Mouse (Mus musculus) embryo, embryonic 10 days (tissue): ENCODE data around the gene Ndrg4.

Source experiments
- DNase-seq: peaks from one replicate; pipeline ENCODE4 v3.0.0-alpha.2; 2015; ENCODE audit warnings: low spot score

The Ndrg4 gene

DNA sequence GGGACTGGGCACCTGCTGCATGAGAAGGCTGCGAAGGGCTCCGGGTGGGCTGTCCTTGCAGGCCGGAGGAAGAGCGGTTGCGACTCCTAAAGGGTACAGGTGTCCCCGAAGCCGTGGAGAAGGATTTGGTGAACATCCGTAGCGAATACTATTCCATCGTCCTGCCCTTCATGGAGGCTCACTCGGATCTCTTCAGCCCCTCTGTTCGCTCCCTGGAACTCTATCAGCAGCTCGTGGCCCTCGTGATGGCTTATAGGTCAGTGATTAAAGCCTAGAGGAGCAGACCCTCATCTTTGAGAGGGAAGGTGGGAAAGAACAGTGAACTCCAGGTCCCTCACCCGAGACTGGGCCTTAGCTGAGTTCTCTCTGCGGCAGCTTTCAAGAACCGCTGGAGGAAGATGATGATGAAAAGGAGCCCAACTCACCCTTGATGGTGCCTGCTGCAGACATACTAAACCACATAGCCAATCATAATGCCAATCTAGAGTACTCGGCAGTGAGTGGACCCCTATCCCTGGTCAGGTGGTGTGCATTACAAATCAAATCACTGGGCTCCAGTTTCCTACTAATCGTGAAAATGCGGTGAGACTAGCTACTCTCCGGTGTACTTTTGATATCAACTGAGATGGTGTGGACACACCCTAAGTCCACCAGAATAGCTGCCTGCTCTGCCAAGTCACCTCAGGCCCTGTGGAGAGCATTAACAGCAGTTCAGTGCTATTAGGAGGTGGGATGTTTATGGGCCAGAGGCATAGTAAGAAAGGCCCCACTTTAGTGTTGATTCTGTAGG lies 40.0 kb downstream of the Ndrg4 start:
- DNase-seq: peak; percentile 15

DNA sequence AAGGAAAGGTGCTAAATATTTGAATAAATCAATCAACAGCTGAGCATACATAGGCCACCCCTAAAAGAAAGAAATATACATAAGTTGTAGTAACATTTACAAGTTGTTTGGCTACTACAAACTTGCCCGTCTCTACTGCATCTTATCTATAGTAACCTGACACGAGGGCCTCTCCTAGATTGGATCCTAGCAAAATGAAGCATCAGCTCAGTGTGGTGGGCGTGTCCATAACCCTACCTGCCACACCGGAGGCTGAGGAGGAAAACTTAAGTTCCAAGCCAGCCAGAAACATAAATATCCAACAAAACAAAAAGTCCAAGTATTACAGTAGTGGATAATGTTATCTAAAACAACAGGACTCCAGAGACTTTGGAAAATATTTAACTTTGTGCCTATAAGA lies 50.8 kb downstream of the Ndrg4 start:
- DNase-seq: no peak

DNA sequence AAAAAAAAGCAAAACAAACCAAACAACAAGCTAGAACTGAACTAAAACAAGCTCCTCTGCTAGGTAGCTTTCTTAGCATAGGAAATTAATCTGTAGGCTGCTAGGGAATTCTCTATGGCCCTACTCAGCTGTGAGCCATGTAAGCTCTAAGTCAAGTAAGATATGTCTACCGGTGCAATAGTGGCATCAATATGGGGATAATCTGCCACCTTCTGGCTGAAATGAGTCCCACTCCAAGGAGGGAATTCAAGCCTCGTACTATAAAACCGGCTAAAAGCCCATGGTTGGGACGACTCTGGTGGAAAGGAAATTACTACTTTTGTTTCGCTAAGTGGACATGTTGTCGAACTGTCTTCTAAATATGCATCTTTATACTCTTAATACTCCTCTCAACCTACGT lies 61.8 kb downstream of the Ndrg4 start:
- DNase-seq: no peak

DNA sequence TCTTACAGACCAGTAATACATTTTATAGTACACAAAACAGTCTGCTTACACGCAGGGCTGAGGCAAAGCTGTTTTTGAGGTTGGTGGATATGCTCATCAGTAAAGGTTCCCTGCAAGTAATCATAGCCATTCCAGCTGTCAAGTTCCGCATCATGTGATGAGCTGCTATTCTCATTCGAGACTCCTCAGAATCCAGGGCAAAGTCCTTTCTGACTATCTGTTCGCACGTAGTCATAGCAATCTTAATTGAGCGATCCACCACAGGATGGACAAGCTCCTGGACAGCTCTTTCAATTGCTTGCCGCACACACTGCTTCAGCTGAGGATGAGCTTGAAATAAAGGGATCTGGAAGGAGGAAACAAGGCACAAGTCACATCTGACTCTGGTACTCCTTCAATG lies 65.0 kb downstream of the Ndrg4 start:
- no peak for DNase-seq

DNA sequence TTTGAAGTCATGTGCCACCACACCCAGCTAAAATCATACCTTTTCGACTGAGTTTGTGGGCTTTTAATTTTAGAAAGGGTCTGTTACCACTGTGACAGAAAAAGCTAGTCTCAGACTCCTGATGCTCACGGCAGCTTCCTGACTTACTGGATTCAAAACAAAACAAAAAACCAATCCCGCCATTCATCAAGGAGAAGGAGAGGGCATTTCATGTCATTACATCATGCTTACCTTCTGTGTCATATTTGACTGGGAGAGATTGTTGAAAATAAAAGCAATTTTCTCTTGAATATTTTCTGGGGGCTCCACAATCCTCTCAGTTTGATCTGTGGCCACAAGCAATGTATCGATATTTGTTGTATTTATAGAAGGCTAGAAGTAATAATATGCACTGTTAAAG lies 71.2 kb downstream of the Ndrg4 start:
- DNase-seq: no peak

DNA sequence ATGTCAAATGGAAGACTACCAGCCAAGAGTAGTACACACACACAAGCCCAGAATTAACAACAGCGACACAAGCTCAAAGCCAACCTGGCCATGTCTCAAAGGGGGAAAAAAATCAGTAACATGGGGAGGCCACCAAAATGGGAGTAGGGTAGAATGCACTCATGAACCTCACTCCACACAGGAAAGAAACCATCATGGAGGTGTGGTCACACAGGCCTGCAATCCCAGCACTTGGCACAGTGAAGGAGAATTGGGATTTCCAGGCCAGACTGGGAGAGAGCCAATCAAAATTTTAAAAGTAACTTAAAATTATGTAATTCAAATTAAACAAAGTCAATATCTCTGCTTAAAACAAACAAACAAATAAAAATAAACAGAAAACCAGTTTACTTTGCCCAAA lies 75.1 kb downstream of the Ndrg4 start:
- DNase-seq: no peak

DNA sequence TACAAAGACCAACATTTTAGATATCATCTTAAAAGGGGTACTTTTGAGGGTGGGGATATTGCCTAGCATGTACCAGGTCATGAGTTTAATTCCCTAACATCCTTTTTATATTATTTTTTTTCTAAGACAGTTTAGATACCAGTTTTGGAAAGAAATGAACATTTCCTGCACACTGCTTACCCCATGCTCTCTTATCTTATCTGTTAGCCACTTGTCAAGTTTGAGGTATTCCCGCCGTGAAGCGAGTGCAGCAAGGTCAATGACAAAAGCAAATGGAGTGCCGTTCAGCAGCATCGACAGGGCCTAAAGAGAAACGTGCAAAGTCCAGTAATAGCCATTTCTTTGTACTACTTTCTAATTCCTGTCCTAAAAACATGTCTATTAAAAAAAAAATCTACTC lies 83.5 kb downstream of the Ndrg4 start:
- no peak for DNase-seq

DNA sequence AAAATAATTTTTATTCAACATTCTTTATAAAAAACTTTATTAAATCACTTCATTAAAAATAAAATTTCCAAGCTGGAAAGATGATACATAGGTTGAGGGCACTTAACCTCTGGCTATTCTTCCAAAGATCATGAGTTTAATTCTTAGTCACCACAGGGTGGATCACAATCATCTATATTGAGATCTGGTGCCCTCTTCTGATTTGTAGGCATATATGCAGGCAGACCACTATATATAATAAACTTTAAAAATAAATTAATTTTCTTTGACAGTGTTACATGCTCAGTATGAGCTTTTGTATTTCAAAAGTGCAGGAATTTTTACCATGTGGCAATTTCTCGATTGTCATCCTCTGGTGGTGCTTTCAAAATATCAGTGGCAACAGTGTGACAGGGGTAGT lies 87.4 kb downstream of the Ndrg4 start:
- DNase-seq: no peak
